Mouse (Mus musculus): ENCODE measurements around the gene Trpm4. TPM values are rescaled to one million over a fixed set of nuclear protein-coding genes. Genes with fewer than 3 reads are reported as not detected.

Gene Trpm4
- polyA plus RNA-seq (2012; ENCODE audit: insufficient read depth, insufficient read length, low replicate concordance, missing spikeins), result not detected in 2 replicates

GRCm38 (mm10) chr7:45333431-45333982 is at the start of gene Trpm4:
Trpm4 (minus strand) TSS chr7:45333780.
- no peak for TF ChIP-seq POLR2A (IDR thresholded peaks at IDR 0.05; ENCODE audit: insufficient read depth, low read depth, low read length)
- no peak for TF ChIP-seq CTCF (IDR thresholded peaks at IDR 0.05; ENCODE audit: insufficient read depth, low read depth, low read length)
- under 1% methylated on average over 38 of the region's 38 CpGs for WGBS
- no peak within 1 kb of the TSS for H3K27ac ChIP-seq (ENCODE audit: insufficient read depth, low read depth, low read length)
- H3K4me3 ChIP-seq (ENCODE audit: insufficient read depth, low read depth, low read length), result peak within 1 kb of the TSS; percentile 53
- peaks cover 20% of the 10 kb centered on the region for H3K4me1 ChIP-seq (ENCODE audit: control insufficient read depth, insufficient read depth, low read length)

GRCm38 (mm10) chr7:45376057-45376456 is 42.5 kb upstream of the Trpm4 start:
- Histone ChIP-seq H3K27ac (ENCODE audit: insufficient read depth, low read depth, low read length) (no peak overlapping the region), H3K4me1 (ENCODE audit: control insufficient read depth, insufficient read depth, low read length) (no peaks in the 10 kb centered on the region), H3K4me3 (ENCODE audit: insufficient read depth, low read depth, low read length) (no peak overlapping the region)
- TF ChIP-seq CTCF (IDR thresholded peaks at IDR 0.05; ENCODE audit: insufficient read depth, low read depth, low read length), result no peak
- no peak for TF ChIP-seq POLR2A (IDR thresholded peaks at IDR 0.05; ENCODE audit: insufficient read depth, low read depth, low read length)
- 67% methylated on average over 1 of the region's 1 CpGs for WGBS

- WGBS, result 93% methylated on average over 8 of the region's 8 CpGs
- TF ChIP-seq POLR2A (IDR thresholded peaks at IDR 0.05; ENCODE audit: insufficient read depth, low read depth, low read length), result no peak
- TF ChIP-seq CTCF (IDR thresholded peaks at IDR 0.05; ENCODE audit: insufficient read depth, low read depth, low read length), result no peak
- H3K4me3 ChIP-seq (ENCODE audit: insufficient read depth, low read depth, low read length), result no peak overlapping the region
- no peak overlapping the region for H3K27ac ChIP-seq (ENCODE audit: insufficient read depth, low read depth, low read length)
- peaks cover 10% of the 10 kb centered on the region for H3K4me1 ChIP-seq (ENCODE audit: control insufficient read depth, insufficient read depth, low read length)
Measured at GRCm38 (mm10) chr7:45374620-45375019, 41.0 kb upstream of the Trpm4 start.

- peaks cover 25% of the 10 kb centered on the region for H3K4me1 ChIP-seq (ENCODE audit: control insufficient read depth, insufficient read depth, low read length)
- TF ChIP-seq CTCF (IDR thresholded peaks at IDR 0.05; ENCODE audit: insufficient read depth, low read depth, low read length), result no peak
- no peak overlapping the region for H3K4me3 ChIP-seq (ENCODE audit: insufficient read depth, low read depth, low read length)
- H3K27ac ChIP-seq (ENCODE audit: insufficient read depth, low read depth, low read length), result no peak overlapping the region
- WGBS, result 87% methylated on average over 5 of the region's 5 CpGs
Measured at GRCm38 (mm10) chr7:45372371-45372770, 38.8 kb upstream of the Trpm4 start.

GRCm38 (mm10) chr7:45370475-45371311 is 37.1 kb upstream of the Trpm4 start, which contains the start of gene Lin7b:
Lin7b (minus strand) TSS chr7:45370583.
- H3K27ac ChIP-seq (ENCODE audit: insufficient read depth, low read depth, low read length), result no peak within 1 kb of the TSS
- WGBS, result 11% methylated on average over 28 of the region's 28 CpGs
- peaks cover 29% of the 10 kb centered on the region for H3K4me1 ChIP-seq (ENCODE audit: control insufficient read depth, insufficient read depth, low read length)
- H3K4me3 ChIP-seq (ENCODE audit: insufficient read depth, low read depth, low read length), result peak within 1 kb of the TSS; percentile 66
- TF ChIP-seq POLR2A (IDR thresholded peaks at IDR 0.05; ENCODE audit: insufficient read depth, low read depth, low read length) (no peak), CTCF (IDR thresholded peaks at IDR 0.05; ENCODE audit: insufficient read depth, low read depth, low read length) (no peak)

- H3K4me3 ChIP-seq (ENCODE audit: insufficient read depth, low read depth, low read length), result peak overlapping the region; percentile 66
- 7% methylated on average over 52 of the region's 52 CpGs for WGBS
- H3K27ac ChIP-seq (ENCODE audit: insufficient read depth, low read depth, low read length), result no peak overlapping the region
- TF ChIP-seq CTCF (IDR thresholded peaks at IDR 0.05; ENCODE audit: insufficient read depth, low read depth, low read length) (no peak), POLR2A (IDR thresholded peaks at IDR 0.05; ENCODE audit: insufficient read depth, low read depth, low read length) (no peak; the same call in 1 of the 2 replicates)
- peaks cover 30% of the 10 kb centered on the region for H3K4me1 ChIP-seq (ENCODE audit: control insufficient read depth, insufficient read depth, low read length)
Measured at GRCm38 (mm10) chr7:45369836-45370474, 36.4 kb upstream of the Trpm4 start.

GRCm38 (mm10) chr7:45369022-45369745 is 35.6 kb upstream of the Trpm4 start:
- TF ChIP-seq CTCF (IDR thresholded peaks at IDR 0.05; ENCODE audit: insufficient read depth, low read depth, low read length), result no peak
- no peak for TF ChIP-seq POLR2A (IDR thresholded peaks at IDR 0.05; ENCODE audit: insufficient read depth, low read depth, low read length)
- WGBS, result 76% methylated on average over 16 of the region's 16 CpGs
- H3K4me1 ChIP-seq (ENCODE audit: control insufficient read depth, insufficient read depth, low read length), result peaks cover 30% of the 10 kb centered on the region
- H3K4me3 ChIP-seq (ENCODE audit: insufficient read depth, low read depth, low read length), result no peak overlapping the region
- no peak overlapping the region for H3K27ac ChIP-seq (ENCODE audit: insufficient read depth, low read depth, low read length)

GRCm38 (mm10) chr7:45368178-45368577 is 34.6 kb upstream of the Trpm4 start:
- H3K4me3 ChIP-seq (ENCODE audit: insufficient read depth, low read depth, low read length), result peak overlapping the region; percentile 75
- WGBS, result 80% methylated on average over 15 of the region's 15 CpGs
- H3K27ac ChIP-seq (ENCODE audit: insufficient read depth, low read depth, low read length), result no peak overlapping the region
- TF ChIP-seq POLR2A (IDR thresholded peaks at IDR 0.05; ENCODE audit: insufficient read depth, low read depth, low read length) (no peak), CTCF (IDR thresholded peaks at IDR 0.05; ENCODE audit: insufficient read depth, low read depth, low read length) (no peak)
- peaks cover 30% of the 10 kb centered on the region for H3K4me1 ChIP-seq (ENCODE audit: control insufficient read depth, insufficient read depth, low read length)
